Mouse (Mus musculus) heart, postnatal 36 days (tissue): ENCODE measurements around the gene Disp1. TPM values are rescaled to one million over a fixed set of nuclear protein-coding genes. Genes with fewer than 3 reads are reported as not detected.

Experiments used
- DNase-seq, 2 experiments: peaks; one replicate each; pipeline ENCODE4 v3.0.0; 2021 to 2022
- intact Hi-C: fragments of 180-260 bp; cut with DNase I; formaldehyde crosslinking; loops from one replicate; pipeline ENCODE4 v1.15.1; 2025
- total RNA-seq, 2 experiments: library from RNA; stranded (reverse); gene quantifications; 2 replicates each; pipeline ENCODE4 v1.2.3; 2021

Gene Disp1
- total RNA-seq, 2 experiments from 2014 or later, result 5.6 to 7.0 TPM

- DNase-seq, result no peak
- intact Hi-C loops, result no loop called here
Measured at GRCm38 (mm10) chr1:183095454-183096088, 125.8 kb downstream of the Disp1 start.

- intact Hi-C loops, result no loop called here
- DNase-seq, result no peak
Measured at GRCm38 (mm10) chr1:183092296-183092695, 129.0 kb downstream of the Disp1 start.

GRCm38 (mm10) chr1:183091203-183091602, 130.1 kb downstream of the Disp1 start:
- intact Hi-C loops, result no loop called here
- no peak for DNase-seq

GRCm38 (mm10) chr1:183088661-183089060, 132.7 kb downstream of the Disp1 start:
- intact Hi-C loops, result no loop called here
- no peak for DNase-seq

- intact Hi-C loops, result no loop called here
- no peak for DNase-seq
Measured at GRCm38 (mm10) chr1:183086843-183087242, 134.5 kb downstream of the Disp1 start.

- DNase-seq, result peak; percentile 17 to 29
- intact Hi-C loops, result no loop called here
Measured at GRCm38 (mm10) chr1:183084085-183085050, 137.0 kb downstream of the Disp1 start.

GRCm38 (mm10) chr1:183082436-183082835, 138.9 kb downstream of the Disp1 start:
- peak in 1 of 2 experiments; percentile 26 for DNase-seq
- intact Hi-C loops, result no loop called here

GRCm38 (mm10) chr1:183081126-183081525, 140.2 kb downstream of the Disp1 start:
- DNase-seq, result no peak
- intact Hi-C loops, result no loop called here

GRCm38 (mm10) chr1:183075121-183075822, 146.1 kb downstream of the Disp1 start:
- no peak for DNase-seq
- intact Hi-C loops, result no loop called here

GRCm38 (mm10) chr1:183072263-183073050, 148.9 kb downstream of the Disp1 start:
- intact Hi-C loops, result no loop called here
- DNase-seq, result peak; percentile 61 to 73

GRCm38 (mm10) chr1:183069954-183070649, 151.2 kb downstream of the Disp1 start:
- no peak for DNase-seq
- intact Hi-C loops, result loop anchor here (2.0 kb wide), 1 partner anchor 13 kb away; no protein-coding TSS in a partner anchor

GRCm38 (mm10) chr1:183067807-183068206, 153.5 kb downstream of the Disp1 start:
- DNase-seq, result no peak
- intact Hi-C loops, result no loop called here

GRCm38 (mm10) chr1:183066981-183067380, 154.3 kb downstream of the Disp1 start:
- intact Hi-C loops, result no loop called here
- no peak for DNase-seq

- intact Hi-C loops, result no loop called here
- DNase-seq, result no peak
Measured at GRCm38 (mm10) chr1:183060611-183061010, 160.7 kb downstream of the Disp1 start.

- peak in 1 of 2 experiments; percentile 47 for DNase-seq
- intact Hi-C loops, result loop anchor here (2.0 kb wide), 1 partner anchor 15 kb away; no protein-coding TSS in a partner anchor
Measured at GRCm38 (mm10) chr1:183056289-183056655, 165.1 kb downstream of the Disp1 start.

- intact Hi-C loops, result loop anchor here (2.0 kb wide), 1 partner anchor 15 kb away; no protein-coding TSS in a partner anchor
- peak; percentile 41 to 74 for DNase-seq
Measured at GRCm38 (mm10) chr1:183055608-183056288, 165.6 kb downstream of the Disp1 start.

- peak in 1 of 2 experiments; percentile 41 for DNase-seq
- intact Hi-C loops, result no loop called here
Measured at GRCm38 (mm10) chr1:183052663-183053062, 168.7 kb downstream of the Disp1 start.

GRCm38 (mm10) chr1:183049295-183049694, 172.0 kb downstream of the Disp1 start:
- intact Hi-C loops, result no loop called here
- peak in 1 of 2 experiments; percentile 41 for DNase-seq
